Comparison of ENCODE assay signal across 20 mouse cellular contexts in genomic region chr19:56451867-56452266, GRCm38 (mm10). TPM values are rescaled to one million over a fixed set of nuclear protein-coding genes. Genes with fewer than 3 reads are reported as not detected.
DNase-seq lines count a peak whose midpoint lies in the region; ATAC-seq and TF ChIP-seq lines count a peak whose summit lies in the region.
"Had no signal": no experiment of that assay in that cellular context is flagged by ENCODE, and none has a peak within 500 bp of the region (broad histone marks: within the 10 kb centered on the region; RNA-seq: fewer than 3 reads in every experiment).

No protein-coding gene starts in this region.

- no peak overlapping the region for H3K9ac ChIP-seq in heart, postnatal 0 days (replicated peaks; ENCODE audit: low read depth, low read length)
- H3K9ac ChIP-seq: limb, embryonic 12.5 days; liver, embryonic 13.5 days; neural tube, embryonic 12.5 days had no signal

- peak; percentile 15 for DNase-seq in heart, postnatal 0 days (ENCODE audit: low spot score)
- no peak for DNase-seq in heart, postnatal 4 days
- peak; percentile 14 for DNase-seq in lung, postnatal 10 days
- DNase-seq in lung, adult 2 months = no peak
- DNase-seq in adipocyte (ENCODE audit: low spot score) = peak; percentile 60
- DNase-seq in telencephalon, adult 2 months (ENCODE audit: low read depth, low spot score) = peak; percentile 23
- DNase-seq: adrenal gland, postnatal 10 days; cerebellum, adult 2 months; gastrocnemius, postnatal 14 days; kidney, adult 8-10 months; liver, embryonic 13.5 days; right cerebral cortex, postnatal 14 days; thymus, postnatal 36 days had no signal

- no peaks in the 10 kb centered on the region for H3K27me3 ChIP-seq in heart, postnatal 0 days (ENCODE audit: control insufficient read depth, insufficient read depth, low read length)
- H3K27me3 ChIP-seq: limb, embryonic 12.5 days; neural tube, embryonic 12.5 days had no signal

- no peaks in the 10 kb centered on the region for H3K36me3 ChIP-seq in heart, postnatal 0 days (replicated peaks; ENCODE audit: control insufficient read depth, insufficient read depth, low read length)
- H3K36me3 ChIP-seq: limb, embryonic 12.5 days; liver, embryonic 13.5 days; neural tube, embryonic 12.5 days had no signal

- no peak for TF ChIP-seq CTCF in heart, postnatal 0 days (IDR thresholded peaks at IDR 0.05; ENCODE audit: low read depth)
- TF ChIP-seq CTCF in lung, adult 2 months (IDR thresholded peaks at IDR 0.05; ENCODE audit: insufficient read depth, low read length) = no peak

- ATAC-seq in heart, postnatal 0 days (ENCODE audit: insufficient read depth, low read depth) = no peak; the same call in 1 of the 2 replicates
- ATAC-seq in CD4-positive, CD25-positive, alpha-beta regulatory T cell, adult 4 months = no peak
- ATAC-seq: hindbrain, postnatal 0 days; lung, postnatal 0 days had no signal

- no peak overlapping the region for H3K27ac ChIP-seq in heart, postnatal 0 days (ENCODE audit: low read depth)
- H3K27ac ChIP-seq: hindbrain, postnatal 0 days; limb, embryonic 12.5 days; liver, embryonic 13.5 days; neural tube, embryonic 12.5 days had no signal

- no peaks in the 10 kb centered on the region for H3K4me1 ChIP-seq in heart, postnatal 0 days (ENCODE audit: control insufficient read depth, insufficient read depth)
- no peaks in the 10 kb centered on the region for H3K4me1 ChIP-seq in lung, adult 2 months (ENCODE audit: control insufficient read depth, insufficient read depth, low read length)
- H3K4me1 ChIP-seq: limb, embryonic 12.5 days; liver, embryonic 13.5 days; neural tube, embryonic 12.5 days had no signal

- H3K9me3 ChIP-seq in heart, postnatal 0 days (replicated peaks; ENCODE audit: control insufficient read depth, low read length) = no peaks in the 10 kb centered on the region
- H3K9me3 ChIP-seq: limb, embryonic 12.5 days; liver, embryonic 13.5 days; neural tube, embryonic 12.5 days had no signal

- no peak for TF ChIP-seq POLR2A in lung, adult 2 months (IDR thresholded peaks at IDR 0.05; ENCODE audit: borderline replicate concordance, extremely low read depth, low read depth, low read length)

- H3K4me2 ChIP-seq in heart, postnatal 0 days (ENCODE audit: low read depth, low read length) = no peak overlapping the region
- H3K4me2 ChIP-seq: limb, embryonic 12.5 days; liver, embryonic 13.5 days; neural tube, embryonic 12.5 days had no signal

- no peak overlapping the region for H3K4me3 ChIP-seq in heart, postnatal 0 days (ENCODE audit: low read depth, low read length)
- no peak overlapping the region for H3K4me3 ChIP-seq in lung, adult 2 months (replicated peaks; ENCODE audit: extremely low read depth, low read depth, low read length)
- H3K4me3 ChIP-seq: limb, embryonic 12.5 days; liver, embryonic 13.5 days; neural tube, embryonic 12.5 days had no signal

- no peak for TF ChIP-seq EP300 in heart, postnatal 0 days (IDR thresholded peaks at IDR 0.05; ENCODE audit: low read depth)

- WGBS in heart, postnatal 0 days = 62% methylated on average over 4 of the region's 4 CpGs
- 58% methylated on average over 4 of the region's 4 CpGs for WGBS in lung, adult 2 months

RNA-seq across cellular contexts. Expression of gene Plekhs1, which starts 9.6 kb away (rescaled TPM):
- total RNA-seq in heart, postnatal 0 days (2014; rRNA removed; ENCODE audit: low replicate concordance) = 0.31 TPM in 1 of 2 replicates, not detected in the other
- polyA plus RNA-seq in heart, postnatal 0 days (2015; fragmentation: Nextera tagmentation; extraction: Ambion mirVana) = 0.05 and 0.07 TPM in 2 replicates
- total RNA-seq in heart, postnatal 4 days (2021) = under 1 TPM; 0.62 to 0.65 TPM
- polyA plus RNA-seq in lung, adult 2 months (2012; rRNA removed) = 0.09 and 0.18 TPM in 2 replicates
- polyA plus RNA-seq in CD4-positive, CD25-positive, alpha-beta regulatory T cell, adult 4 months (2017; shearing (Covaris generic)) = under 1 TPM in 1 of 2 experiments, not detected in 1; 0.13 TPM
- total RNA-seq: common myeloid progenitor, adult 5-6 weeks; hematopoietic stem cell, adult 5-6 weeks; hindbrain, postnatal 0 days had no signal
- polyA plus RNA-seq: liver, embryonic 13.5 days had no signal

RNA-seq across cellular contexts. Expression of gene Casp7, which starts 54.9 kb away (rescaled TPM):
- total RNA-seq in heart, postnatal 0 days (2014; rRNA removed; ENCODE audit: low replicate concordance) = 33.1 and 33.2 TPM in 2 replicates
- polyA plus RNA-seq in heart, postnatal 0 days (2015; fragmentation: Nextera tagmentation; extraction: Ambion mirVana) = 22.5 and 27.0 TPM in 2 replicates
- total RNA-seq in heart, postnatal 4 days (2021) = 10 to 100 TPM; 26.1 to 26.4 TPM
- 14.2 and 17.3 TPM in 2 replicates for polyA plus RNA-seq in lung, adult 2 months (2012; rRNA removed)
- 10 to 100 TPM; 32.7 to 45.4 TPM for polyA plus RNA-seq in CD4-positive, CD25-positive, alpha-beta regulatory T cell, adult 4 months (2017; shearing (Covaris generic))

Comparison
In these comparisons a context has a peak if more than half of its experiments do, and no peak if none do; other contexts are left out.
1. DNase-seq: peak in heart, postnatal 0 days (single experiment), lung, postnatal 10 days (single experiment), adipocyte (single experiment) and telencephalon, adult 2 months (single experiment); none in heart, postnatal 4 days (single experiment) and lung, adult 2 months (single experiment).